ENCODE assay signal across 25 mouse cellular contexts in the genomic region with DNA sequence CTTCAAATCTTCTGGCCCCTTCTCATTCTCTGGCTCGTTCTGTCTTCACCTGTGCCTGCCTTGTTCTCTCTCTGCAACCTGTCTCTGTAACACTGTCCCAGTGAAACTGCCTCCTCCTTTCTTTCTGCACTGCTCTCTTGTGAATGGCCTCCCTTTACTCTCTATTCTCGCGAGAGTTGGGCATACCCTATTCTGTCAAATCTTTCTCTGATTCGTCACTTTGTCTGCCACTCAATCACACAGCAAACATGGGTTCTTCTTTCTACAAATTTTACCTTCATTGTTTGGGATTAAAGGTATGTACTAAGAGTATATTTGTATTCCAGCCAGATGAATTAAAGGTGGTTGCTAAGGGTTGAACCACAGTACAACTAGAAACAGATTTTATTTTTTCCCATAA. TPM values are rescaled to one million over a fixed set of nuclear protein-coding genes. Genes with fewer than 3 reads are reported as not detected.
DNase-seq lines count a peak whose midpoint lies in the region; ATAC-seq and TF ChIP-seq lines count a peak whose summit lies in the region.
"Had no signal": no experiment of that assay in that cellular context is flagged by ENCODE, and none has a peak within 500 bp of the region (broad histone marks: within the 10 kb centered on the region; RNA-seq: fewer than 3 reads in every experiment).

No protein-coding gene starts in this region.

- H3K9me3 ChIP-seq in CH12.LX (replicated peaks; ENCODE audit: low read length): peaks cover 5% of the 10 kb centered on the region
- H3K9me3 ChIP-seq in ES-E14 (ENCODE audit: control insufficient read depth, insufficient read depth, low read depth, low read length): peaks cover 2% of the 10 kb centered on the region; the same call in 1 of the 2 replicates
- no peaks in the 10 kb centered on the region for H3K9me3 ChIP-seq in hindbrain, embryonic 14.5 days (ENCODE audit: control insufficient read depth, low read length)
- H3K9me3 ChIP-seq: G1E had no signal

- dilution Hi-C loops in CH12.LX (cut with MboI; ENCODE audit: extremely low pct_ligation_motif_present, extremely low pct_unique_long_range_greater_than_20kb, low sequenced_read_pairs): no loop called here

- TF ChIP-seq EP300 in CH12.LX (IDR thresholded peaks at IDR 0.05; ENCODE audit: low read length): no peak

- H3K27ac ChIP-seq in CH12.LX (ENCODE audit: insufficient read depth, low read depth) (no peak overlapping the region), ES-E14 (ENCODE audit: insufficient read depth, low read depth, low read length, poor library complexity, severe bottlenecking) (no peak overlapping the region)
- H3K27ac ChIP-seq in hindbrain, embryonic 14.5 days: no peak overlapping the region

- TF ChIP-seq RAD21 in CH12.LX (IDR thresholded peaks at IDR 0.05; ENCODE audit: low read depth, low read length): no peak

- H3K4me1 ChIP-seq in CH12.LX (ENCODE audit: control insufficient read depth in 1 of 2, insufficient read depth in 2 of 2): peaks cover 0 to 7% of the 10 kb centered on the region in 2 experiments; a peak in 2 of 4 replicates
- H3K4me1 ChIP-seq in ES-E14 (ENCODE audit: control insufficient read depth in 2 of 2, insufficient read depth in 2 of 2, low read length in 2 of 2, poor library complexity in 1 of 2): peaks cover 0 to 1% of the 10 kb centered on the region in 2 experiments; a peak in 1 of 4 replicates
- H3K4me1 ChIP-seq in hindbrain, embryonic 14.5 days (replicated peaks; ENCODE audit: control insufficient read depth, insufficient read depth, low read length): no peaks in the 10 kb centered on the region

- in situ Hi-C loops in CH12.LX (cut with MboI; ENCODE audit: low pct_ligation_motif_present, low pct_unique_long_range_greater_than_20kb, low sequenced_read_pairs) (no loop called here), ES-E14 (cut with MboI; ENCODE audit: low sequenced_read_pairs in 2 of 2, unreplicated experiment in 2 of 2) (no loop called here)

- no peak for ATAC-seq in hindbrain, embryonic 14.5 days (ENCODE audit: low FRiP score)
- ATAC-seq: activated CD4-positive, CD25-positive, alpha-beta regulatory T cell, adult 4 months; CD4-positive, CD25-positive, alpha-beta regulatory T cell, adult 4 months; Patski had no signal

- H3K27me3 ChIP-seq in CH12.LX (replicated peaks): no peaks in the 10 kb centered on the region
- H3K27me3 ChIP-seq in hindbrain, embryonic 14.5 days (ENCODE audit: control insufficient read depth, insufficient read depth, low read length): no peaks in the 10 kb centered on the region
- H3K27me3 ChIP-seq: Patski had no signal

- H3K4me3 ChIP-seq in CH12.LX (replicated peaks in 1 of 3; ENCODE audit: low read depth in 2 of 3, low read length in 2 of 3, poor library complexity in 1 of 3): no peak overlapping the region
- H3K4me3 ChIP-seq in ES-E14 (ENCODE audit: insufficient read depth in 1 of 2, low read depth in 1 of 2, low read length in 2 of 2, poor library complexity in 1 of 2, severe bottlenecking in 1 of 2): no peak overlapping the region
- no peak overlapping the region for H3K4me3 ChIP-seq in hindbrain, embryonic 14.5 days (replicated peaks; ENCODE audit: low read length)

- H3K4me2 ChIP-seq in CH12.LX (ENCODE audit: insufficient read depth, low read depth, poor library complexity, severe bottlenecking): no peak overlapping the region
- no peak overlapping the region for H3K4me2 ChIP-seq in hindbrain, embryonic 14.5 days (replicated peaks)

- no peaks in the 10 kb centered on the region for H3K79me2 ChIP-seq in CH12.LX (replicated peaks; ENCODE audit: control insufficient read depth, extremely low read depth, insufficient read depth, poor library complexity, severe bottlenecking)

- TF ChIP-seq CTCF in CH12.LX (conservative IDR thresholded peaks at IDR 0.05 in 1 of 2, IDR thresholded peaks at IDR 0.05 in 1 of 2; ENCODE audit: low read depth in 2 of 2, low read length in 2 of 2): no peak

- no peak for DNase-seq in CH12.LX (ENCODE audit: extremely low read depth)
- no peak for DNase-seq in ES-E14 (ENCODE audit: low read depth, low spot score)
- peak; percentile 59 for DNase-seq in R1 (ENCODE audit: low read depth, low spot score)
- DNase-seq in ZHBTc4 (ENCODE audit: low read depth, low spot score): peak; percentile 22
- DNase-seq in hindbrain, embryonic 14.5 days (ENCODE audit: low spot score): no peak
- DNase-seq in cerebellum, adult 11-12 months: no peak
- no peak for DNase-seq in kidney, postnatal 14 days
- no peak for DNase-seq in spleen, postnatal 4 days (ENCODE audit: low spot score in 2 of 2)
- DNase-seq: adrenal gland, adult 2 months; adrenal gland, adult 8-10 months; adrenal gland, postnatal 10 days; adrenal gland, postnatal 14 days; adrenal gland, postnatal 25 days; adrenal gland, postnatal 36 days; B cell, adult 2 months; cerebellum, adult 11 months; cerebellum, adult 18-20 months; cerebellum, adult 2 months; cerebellum, adult 8-10 months; cerebellum, adult 9-10 months; cerebellum, adult 9-11 months had no signal

- 86% methylated on average over 4 of the region's 4 CpGs for WGBS in hindbrain, embryonic 14.5 days

- H3K36me3 ChIP-seq in CH12.LX (replicated peaks in 1 of 2; ENCODE audit: control insufficient read depth in 1 of 2, insufficient read depth in 1 of 2, low read length in 1 of 2) (no peaks in the 10 kb centered on the region), ES-E14 (ENCODE audit: control insufficient read depth, insufficient read depth, low read length, poor library complexity, severe bottlenecking) (no peaks in the 10 kb centered on the region)
- no peaks in the 10 kb centered on the region for H3K36me3 ChIP-seq in hindbrain, embryonic 14.5 days (replicated peaks; ENCODE audit: control insufficient read depth, insufficient read depth)
- H3K36me3 ChIP-seq: G1E had no signal

- TF ChIP-seq POLR2A in CH12.LX (IDR thresholded peaks at IDR 0.05; ENCODE audit: low read depth, low read length): no peak

- no peak overlapping the region for H3K9ac ChIP-seq in CH12.LX (ENCODE audit: insufficient read depth, low read depth)
- H3K9ac ChIP-seq in ES-E14 (ENCODE audit: insufficient read depth, low read depth, low read length, poor library complexity, severe bottlenecking): no peak overlapping the region
- no peak overlapping the region for H3K9ac ChIP-seq in hindbrain, embryonic 14.5 days

TF ChIP-seq in CH12.LX, 34 proteins besides CTCF, POLR2A, EP300 and RAD21:
- TF ChIP-seq NELFE (IDR thresholded peaks at IDR 0.05; ENCODE audit: low read depth, low read length): no peak
- TF ChIP-seq CHD2 (IDR thresholded peaks at IDR 0.05; ENCODE audit: low read length): peak; percentile 54; the same call in 1 of the 2 replicates

TF ChIP-seq in ES-E14, 5 proteins besides CTCF, POLR2A, EP300 and RAD21:
- TF ChIP-seq CHD2 (IDR thresholded peaks at IDR 0.05; ENCODE audit: low read depth, low read length) (peak; percentile 71; the same call in 1 of the 2 replicates), ZNF384 (IDR thresholded peaks at IDR 0.05; ENCODE audit: low read depth, low read length) (no peak)

RNA-seq across cellular contexts. Expression of a gene that starts 54.6 kb away (rescaled TPM):
- total RNA-seq in CH12.LX (2012; rRNA removed): 28.9 and 31.3 TPM in 2 replicates
- total RNA-seq in CH12.LX (2014; rRNA removed): 28.4 and 30.1 TPM in 2 replicates
- polyA plus RNA-seq in CH12.LX (2012; ENCODE audit: insufficient read length, low read depth): 42.6 and 56.0 TPM in 2 replicates
- total RNA-seq in ES-E14 (2012; rRNA removed): 150 and 231 TPM in 2 replicates
- 91.6 and 98.5 TPM in 2 replicates for polyA plus RNA-seq in hindbrain, embryonic 14.5 days (2014; fragmentation: Nextera tagmentation; extraction: Ambion mirVana)

Comparison
In these comparisons a context has a peak if more than half of its experiments do, and no peak if none do; other contexts are left out.
1. DNase-seq: peak in R1 (single experiment) and ZHBTc4 (single experiment); none in CH12.LX (single experiment), ES-E14 (single experiment), hindbrain, embryonic 14.5 days (single experiment), cerebellum, adult 11-12 months (single experiment), kidney, postnatal 14 days (single experiment) and spleen, postnatal 4 days (0 of 2).